Mouse (Mus musculus): ENCODE results near the gene Gm10964. TPM values are rescaled to one million over a fixed set of nuclear protein-coding genes. Genes with fewer than 3 reads are reported as not detected.

Gm10964 gene
- polyA plus RNA-seq, 1 experiment from 2014 or later = not detected

- H3K4me3 ChIP-seq (ENCODE audit: low read depth, low read length) = no peak overlapping the region
- no peak overlapping the region for H3K4me2 ChIP-seq (replicated peaks; ENCODE audit: low read depth, low read length)
- no peak for ATAC-seq (ENCODE audit: insufficient number of reproducible peaks, insufficient read depth, low FRiP score, low read depth)
- H3K27me3 ChIP-seq (ENCODE audit: control insufficient read depth, insufficient read depth, low read length) = no peaks in the 10 kb centered on the region
- no peak overlapping the region for H3K27ac ChIP-seq (ENCODE audit: low read length)
- 0 out of 2 replicates have a peak, but pooled peaks cover 7% of the 10 kb centered on the region for H3K4me1 ChIP-seq (ENCODE audit: control insufficient read depth, insufficient read depth, low read length)
- 89% methylated on average over 11 of the region's 11 CpGs for WGBS
- peaks cover 19% of the 10 kb centered on the region for H3K36me3 ChIP-seq (ENCODE audit: control insufficient read depth, insufficient read depth, low read length)
- no peak overlapping the region for H3K9ac ChIP-seq (replicated peaks; ENCODE audit: low read depth, low read length)
- H3K9me3 ChIP-seq (ENCODE audit: control insufficient read depth, low read depth, low read length) = no peaks in the 10 kb centered on the region
Measured at GRCm38 (mm10) chr3:103777940-103778339, 38.8 kb downstream of the Gm10964 start.

GRCm38 (mm10) chr3:103778660-103779059, 39.5 kb downstream of the Gm10964 start:
- H3K9ac ChIP-seq (replicated peaks; ENCODE audit: low read depth, low read length) = no peak overlapping the region
- no peak overlapping the region for H3K4me3 ChIP-seq (ENCODE audit: low read depth, low read length)
- H3K4me2 ChIP-seq (replicated peaks; ENCODE audit: low read depth, low read length) = no peak overlapping the region
- no peaks in the 10 kb centered on the region for H3K27me3 ChIP-seq (ENCODE audit: control insufficient read depth, insufficient read depth, low read length)
- 74% methylated on average over 6 of the region's 6 CpGs for WGBS
- H3K36me3 ChIP-seq (ENCODE audit: control insufficient read depth, insufficient read depth, low read length) = peaks cover 16% of the 10 kb centered on the region
- H3K9me3 ChIP-seq (ENCODE audit: control insufficient read depth, low read depth, low read length) = no peaks in the 10 kb centered on the region
- ATAC-seq (ENCODE audit: insufficient number of reproducible peaks, insufficient read depth, low FRiP score, low read depth) = no peak
- 0 out of 2 replicates have a peak, but pooled peaks cover 7% of the 10 kb centered on the region for H3K4me1 ChIP-seq (ENCODE audit: control insufficient read depth, insufficient read depth, low read length)
- H3K27ac ChIP-seq (ENCODE audit: low read length) = no peak overlapping the region

- 87% methylated on average over 7 of the region's 7 CpGs for WGBS
- H3K27ac ChIP-seq (ENCODE audit: low read length) = no peak overlapping the region
- no peak for ATAC-seq (ENCODE audit: insufficient number of reproducible peaks, insufficient read depth, low FRiP score, low read depth)
- no peaks in the 10 kb centered on the region for H3K9me3 ChIP-seq (ENCODE audit: control insufficient read depth, low read depth, low read length)
- H3K4me1 ChIP-seq (ENCODE audit: control insufficient read depth, insufficient read depth, low read length) = 0 out of 2 replicates have a peak, but pooled peaks cover 7% of the 10 kb centered on the region
- no peaks in the 10 kb centered on the region for H3K27me3 ChIP-seq (ENCODE audit: control insufficient read depth, insufficient read depth, low read length)
- H3K9ac ChIP-seq (replicated peaks; ENCODE audit: low read depth, low read length) = no peak overlapping the region
- H3K4me3 ChIP-seq (ENCODE audit: low read depth, low read length) = no peak overlapping the region
- peaks cover 13% of the 10 kb centered on the region for H3K36me3 ChIP-seq (ENCODE audit: control insufficient read depth, insufficient read depth, low read length)
- H3K4me2 ChIP-seq (replicated peaks; ENCODE audit: low read depth, low read length) = no peak overlapping the region
Measured at GRCm38 (mm10) chr3:103779183-103779582, 40.0 kb downstream of the Gm10964 start.

GRCm38 (mm10) chr3:103780271-103780670, 41.1 kb downstream of the Gm10964 start:
- WGBS = 86% methylated on average over 3 of the region's 3 CpGs
- Histone ChIP-seq H3K27me3 (ENCODE audit: control insufficient read depth, insufficient read depth, low read length) (no peaks in the 10 kb centered on the region), H3K4me3 (ENCODE audit: low read depth, low read length) (no peak overlapping the region), H3K36me3 (ENCODE audit: control insufficient read depth, insufficient read depth, low read length) (peaks cover 9% of the 10 kb centered on the region), H3K27ac (ENCODE audit: low read length) (no peak overlapping the region), H3K4me1 (ENCODE audit: control insufficient read depth, insufficient read depth, low read length) (0 out of 2 replicates have a peak, but pooled peaks cover 7% of the 10 kb centered on the region), H3K9me3 (ENCODE audit: control insufficient read depth, low read depth, low read length) (no peaks in the 10 kb centered on the region), H3K9ac (replicated peaks; ENCODE audit: low read depth, low read length) (no peak overlapping the region), H3K4me2 (replicated peaks; ENCODE audit: low read depth, low read length) (no peak overlapping the region)
- no peak for ATAC-seq (ENCODE audit: insufficient number of reproducible peaks, insufficient read depth, low FRiP score, low read depth)

- 0 out of 2 replicates have a peak, but pooled peaks cover 7% of the 10 kb centered on the region for H3K4me1 ChIP-seq (ENCODE audit: control insufficient read depth, insufficient read depth, low read length)
- H3K36me3 ChIP-seq (ENCODE audit: control insufficient read depth, insufficient read depth, low read length) = peaks cover 9% of the 10 kb centered on the region
- no peak overlapping the region for H3K4me3 ChIP-seq (ENCODE audit: low read depth, low read length)
- no peak overlapping the region for H3K9ac ChIP-seq (replicated peaks; ENCODE audit: low read depth, low read length)
- H3K4me2 ChIP-seq (replicated peaks; ENCODE audit: low read depth, low read length) = no peak overlapping the region
- H3K27ac ChIP-seq (ENCODE audit: low read length) = no peak overlapping the region
- no peaks in the 10 kb centered on the region for H3K27me3 ChIP-seq (ENCODE audit: control insufficient read depth, insufficient read depth, low read length)
- no peaks in the 10 kb centered on the region for H3K9me3 ChIP-seq (ENCODE audit: control insufficient read depth, low read depth, low read length)
- WGBS = 78% methylated on average over 5 of the region's 5 CpGs
- no peak for ATAC-seq (ENCODE audit: insufficient number of reproducible peaks, insufficient read depth, low FRiP score, low read depth)
Measured at GRCm38 (mm10) chr3:103780777-103781176, 41.6 kb downstream of the Gm10964 start.

- H3K36me3 ChIP-seq (ENCODE audit: control insufficient read depth, insufficient read depth, low read length) = no peaks in the 10 kb centered on the region
- H3K4me2 ChIP-seq (replicated peaks; ENCODE audit: low read depth, low read length) = no peak overlapping the region
- no peak overlapping the region for H3K9ac ChIP-seq (replicated peaks; ENCODE audit: low read depth, low read length)
- 65% methylated on average over 4 of the region's 4 CpGs for WGBS
- no peak for ATAC-seq (ENCODE audit: insufficient number of reproducible peaks, insufficient read depth, low FRiP score, low read depth)
- H3K4me3 ChIP-seq (ENCODE audit: low read depth, low read length) = no peak overlapping the region
- H3K27ac ChIP-seq (ENCODE audit: low read length) = 0 out of 2 replicates have a peak overlapping the region, but pooled peaks have one; percentile 29
- no peaks in the 10 kb centered on the region for H3K9me3 ChIP-seq (ENCODE audit: control insufficient read depth, low read depth, low read length)
- no peaks in the 10 kb centered on the region for H3K27me3 ChIP-seq (ENCODE audit: control insufficient read depth, insufficient read depth, low read length)
- 0 out of 2 replicates have a peak, but pooled peaks cover 7% of the 10 kb centered on the region for H3K4me1 ChIP-seq (ENCODE audit: control insufficient read depth, insufficient read depth, low read length)
Measured at GRCm38 (mm10) chr3:103782844-103783609, 43.9 kb downstream of the Gm10964 start.

GRCm38 (mm10) chr3:103787225-103787624, 48.1 kb downstream of the Gm10964 start:
- H3K9me3 ChIP-seq (ENCODE audit: control insufficient read depth, low read depth, low read length) = no peaks in the 10 kb centered on the region
- no peaks in the 10 kb centered on the region for H3K27me3 ChIP-seq (ENCODE audit: control insufficient read depth, insufficient read depth, low read length)
- no peak overlapping the region for H3K4me2 ChIP-seq (replicated peaks; ENCODE audit: low read depth, low read length)
- H3K4me3 ChIP-seq (ENCODE audit: low read depth, low read length) = no peak overlapping the region
- no peak overlapping the region for H3K27ac ChIP-seq (ENCODE audit: low read length)
- peaks cover 17% of the 10 kb centered on the region; the same call in 1 of the 2 replicates for H3K4me1 ChIP-seq (ENCODE audit: control insufficient read depth, insufficient read depth, low read length)
- ATAC-seq (ENCODE audit: insufficient number of reproducible peaks, insufficient read depth, low FRiP score, low read depth) = no peak
- H3K36me3 ChIP-seq (ENCODE audit: control insufficient read depth, insufficient read depth, low read length) = no peaks in the 10 kb centered on the region
- 70% methylated on average over 7 of the region's 7 CpGs for WGBS
- no peak overlapping the region for H3K9ac ChIP-seq (replicated peaks; ENCODE audit: low read depth, low read length)

GRCm38 (mm10) chr3:103789096-103789495, 49.9 kb downstream of the Gm10964 start:
- Histone ChIP-seq H3K4me3 (ENCODE audit: low read depth, low read length) (peak overlapping the region; percentile 94; the same call in 1 of the 2 replicates), H3K4me2 (replicated peaks; ENCODE audit: low read depth, low read length) (peak overlapping the region; percentile 88), H3K27me3 (ENCODE audit: control insufficient read depth, insufficient read depth, low read length) (no peaks in the 10 kb centered on the region), H3K36me3 (ENCODE audit: control insufficient read depth, insufficient read depth, low read length) (no peaks in the 10 kb centered on the region), H3K9me3 (ENCODE audit: control insufficient read depth, low read depth, low read length) (no peaks in the 10 kb centered on the region), H3K27ac (ENCODE audit: low read length) (no peak overlapping the region), H3K9ac (replicated peaks; ENCODE audit: low read depth, low read length) (no peak overlapping the region), H3K4me1 (ENCODE audit: control insufficient read depth, insufficient read depth, low read length) (peaks cover 13% of the 10 kb centered on the region; the same call in 1 of the 2 replicates)
- no peak for ATAC-seq (ENCODE audit: insufficient number of reproducible peaks, insufficient read depth, low FRiP score, low read depth)
- WGBS = 70% methylated on average over 7 of the region's 7 CpGs
